Mouse (Mus musculus) bone marrow macrophage, adult 2 months (primary cell): ENCODE results near the gene Gm43951. TPM values are rescaled to one million over a fixed set of nuclear protein-coding genes. Genes with fewer than 3 reads are reported as not detected.

Source experiments
- H3K27ac ChIP-seq: 2 replicates; pipeline ENCODE4 v1.5.1; 2012; ENCODE audit warnings: low read depth, low read length; ENCODE audit not compliant: insufficient read depth
- H3K4me1 ChIP-seq: 2 replicates; pipeline ENCODE4 v1.6.1; 2012; ENCODE audit warnings: low read length; ENCODE audit not compliant: control insufficient read depth, insufficient read depth
- H3K4me3 ChIP-seq: 2 replicates; pipeline ENCODE4 v1.5.1; 2012; ENCODE audit warnings: mild to moderate bottlenecking, low read length, moderate library complexity; ENCODE audit not compliant: insufficient read depth
- CTCF ChIP-seq: IDR thresholded peaks from 2 replicates; pipeline ENCODE4 v1.5.1; 2012; ENCODE audit warnings: low read depth, mild to moderate bottlenecking, low read length, moderate library complexity
- POLR2A ChIP-seq: IDR thresholded peaks from 2 replicates; pipeline ENCODE4 v1.6.1; 2012; ENCODE audit warnings: mild to moderate bottlenecking, low read depth, low read length, borderline replicate concordance
- polyA plus RNA-seq: library from polyadenylated mRNA; stranded (reverse); fragments of >200 nt; gene quantifications from 2 replicates; pipeline ENCODE4 v1.2.4, GENCODE M21; 2012; ENCODE audit not compliant: missing spikeins, insufficient read depth, insufficient read length

Gene Gm43951
- polyA plus RNA-seq, 1 experiment: 0.31 TPM

DNA sequence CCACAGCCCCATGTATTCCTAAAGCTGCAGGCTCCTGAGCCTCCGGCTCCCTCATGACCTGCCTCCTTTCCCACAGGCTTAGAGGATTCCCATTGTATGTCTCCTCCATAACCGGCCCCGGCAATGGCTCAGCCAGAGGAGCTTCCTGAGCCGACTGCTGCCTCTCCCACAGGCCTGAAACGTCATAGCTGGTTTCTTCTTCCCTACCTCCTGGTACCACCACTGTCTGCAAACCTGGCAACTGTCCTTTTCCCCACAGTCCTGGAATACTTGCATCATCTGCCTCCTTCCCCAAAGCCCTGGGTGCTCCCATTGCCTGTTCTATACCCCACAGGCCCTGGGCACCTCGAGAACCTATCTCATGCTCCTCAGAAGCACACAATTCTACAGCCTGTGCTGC is 1.4 kb downstream of the Gm43951 start:
- TF ChIP-seq POLR2A (no peak), CTCF (no peak)
- H3K4me3 ChIP-seq: peak overlapping the region; percentile 92; the same call in 1 of the 2 replicates
- H3K4me1 ChIP-seq: peaks cover 10% of the 10 kb centered on the region
- H3K27ac ChIP-seq: no peak overlapping the region

- Histone ChIP-seq H3K4me3 (no peak overlapping the region), H3K27ac (no peak overlapping the region), H3K4me1 (peaks cover 10% of the 10 kb centered on the region)
- TF ChIP-seq POLR2A: no peak
- no peak for TF ChIP-seq CTCF
These were observed 3.2 kb downstream of the Gm43951 start for GRCm38 (mm10) chr11:72203440-72203839.

DNA sequence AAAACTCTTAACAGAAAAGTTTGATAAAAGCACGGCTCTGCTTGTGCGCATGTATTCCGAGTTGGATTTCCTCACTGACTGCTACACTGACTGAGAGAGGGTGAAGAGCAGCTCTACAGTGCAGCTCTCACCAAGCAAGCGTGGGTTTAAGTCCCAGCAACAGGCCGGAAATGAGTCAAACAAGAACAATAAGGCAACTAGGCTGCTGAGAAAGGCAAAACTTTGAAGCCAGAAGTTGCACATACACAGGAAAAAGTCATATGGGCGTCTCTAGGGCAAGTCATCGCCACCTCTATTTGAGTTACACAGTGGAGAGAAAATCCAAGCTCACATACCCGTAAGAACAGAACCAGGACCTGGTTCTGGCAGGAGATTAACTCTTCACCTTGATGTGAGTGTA is 10.1 kb downstream of the Gm43951 start:
- 0 out of 2 replicates have a peak, but pooled peaks cover 4% of the 10 kb centered on the region for H3K4me1 ChIP-seq
- H3K27ac ChIP-seq: peak overlapping the region; percentile 39

DNA sequence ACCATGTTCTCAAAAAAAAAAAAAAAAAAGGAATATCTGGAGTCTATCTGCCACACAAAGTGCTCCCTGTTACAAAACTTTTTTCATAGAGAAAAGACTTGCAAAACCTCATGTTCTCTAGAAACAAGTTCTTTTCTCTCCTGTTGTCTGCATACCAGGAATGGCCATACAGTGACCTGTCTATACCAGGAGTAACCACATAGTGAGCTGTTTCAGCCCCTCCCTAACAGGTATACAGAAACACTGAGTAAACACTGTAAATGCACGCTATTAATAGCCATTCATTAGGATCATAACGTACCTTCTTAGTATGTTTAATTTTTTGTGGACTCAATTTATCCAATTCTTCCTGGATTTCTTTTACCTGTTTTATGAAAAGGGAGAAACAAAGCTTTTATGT is 12.4 kb downstream of the Gm43951 start:
- Histone ChIP-seq H3K4me1 (0 out of 2 replicates have a peak, but pooled peaks cover 4% of the 10 kb centered on the region), H3K27ac (no peak overlapping the region), H3K4me3 (no peak overlapping the region)
- TF ChIP-seq POLR2A (no peak), CTCF (no peak)

More for the DNA sequence above, 10.1 kb downstream of the Gm43951 start:
- no peak for TF ChIP-seq POLR2A
- TF ChIP-seq CTCF: no peak
- no peak overlapping the region for H3K4me3 ChIP-seq

- Histone ChIP-seq H3K27ac (no peak overlapping the region), H3K4me1 (peaks cover 3% of the 10 kb centered on the region; the same call in 1 of the 2 replicates), H3K4me3 (no peak overlapping the region)
- TF ChIP-seq POLR2A: no peak
- no peak for TF ChIP-seq CTCF
These were observed 15.8 kb downstream of the Gm43951 start for GRCm38 (mm10) chr11:72190857-72191256.

- no peak overlapping the region for H3K4me3 ChIP-seq
- peaks cover 5% of the 10 kb centered on the region for H3K4me1 ChIP-seq
- no peak overlapping the region for H3K27ac ChIP-seq
- TF ChIP-seq POLR2A (no peak), CTCF (no peak)
These were observed 22.4 kb downstream of the Gm43951 start for GRCm38 (mm10) chr11:72184252-72184651.

GRCm38 (mm10) chr11:72181136-72181535 is 25.5 kb downstream of the Gm43951 start:
- H3K4me1 ChIP-seq: peaks cover 2% of the 10 kb centered on the region; the same call in 1 of the 2 replicates
- H3K4me3 ChIP-seq: no peak overlapping the region
- TF ChIP-seq CTCF (no peak), POLR2A (no peak)
- no peak overlapping the region for H3K27ac ChIP-seq

GRCm38 (mm10) chr11:72180556-72180955 is 26.1 kb downstream of the Gm43951 start:
- H3K4me1 ChIP-seq: peaks cover 2% of the 10 kb centered on the region; the same call in 1 of the 2 replicates
- no peak for TF ChIP-seq POLR2A
- no peak for TF ChIP-seq CTCF
- no peak overlapping the region for H3K27ac ChIP-seq
- H3K4me3 ChIP-seq: no peak overlapping the region

DNA sequence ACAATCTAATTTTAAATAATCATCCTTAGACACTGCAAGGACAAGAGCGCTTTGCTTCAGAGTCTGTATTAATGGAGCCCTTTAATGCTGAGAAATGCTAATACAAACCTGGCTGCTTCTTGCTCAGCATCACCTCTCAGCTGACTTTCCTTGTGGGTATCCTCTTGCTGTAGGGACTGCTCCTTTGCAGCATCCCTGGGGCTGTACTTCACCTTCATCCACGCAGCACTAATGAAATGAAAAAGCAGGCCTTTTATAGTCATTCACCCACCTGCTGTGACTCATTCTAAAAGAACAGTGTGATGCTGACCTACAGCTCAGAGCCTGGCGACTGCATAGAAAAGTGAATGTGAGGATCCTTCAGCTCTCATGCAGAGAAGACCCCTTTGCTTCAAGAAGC is 30.1 kb downstream of the Gm43951 start:
- no peak overlapping the region for H3K4me3 ChIP-seq
- no peak overlapping the region for H3K27ac ChIP-seq
- H3K4me1 ChIP-seq: no peaks in the 10 kb centered on the region
- TF ChIP-seq POLR2A: no peak
- no peak for TF ChIP-seq CTCF

DNA sequence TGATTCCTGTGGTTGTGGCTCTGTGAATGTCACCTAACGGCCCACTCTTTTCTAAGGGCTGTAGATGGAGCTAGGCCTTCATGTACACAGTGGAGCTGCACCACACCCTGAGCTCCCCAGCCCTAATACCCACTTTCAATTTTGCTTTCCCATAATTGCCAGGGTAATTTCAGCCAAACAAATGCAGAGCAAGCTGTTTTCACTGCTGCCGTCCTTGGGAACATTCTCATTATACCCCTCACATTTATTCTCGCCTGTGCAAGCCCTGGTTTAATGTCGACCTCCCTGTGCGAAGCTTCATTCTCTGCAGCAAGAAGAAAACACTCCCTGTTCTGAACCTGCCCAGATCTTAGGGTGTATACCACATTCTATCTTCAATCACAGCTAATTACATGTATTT is 30.7 kb downstream of the Gm43951 start:
- Histone ChIP-seq H3K4me3 (no peak overlapping the region), H3K4me1 (no peaks in the 10 kb centered on the region), H3K27ac (no peak overlapping the region)
- TF ChIP-seq POLR2A (no peak), CTCF (no peak)

- TF ChIP-seq POLR2A (no peak), CTCF (no peak)
- Histone ChIP-seq H3K4me3 (no peak overlapping the region), H3K27ac (no peak overlapping the region), H3K4me1 (no peaks in the 10 kb centered on the region)
These were observed 31.9 kb downstream of the Gm43951 start for GRCm38 (mm10) chr11:72174721-72175120.
